Mouse (Mus musculus) neural tube, embryonic 15.5 days (tissue): Measurements from ENCODE around the gene Pdgfc. TPM values are rescaled to one million over a fixed set of nuclear protein-coding genes. Genes with fewer than 3 reads are reported as not detected.

Source experiments
- ATAC-seq: fragments of 200-750 bp; cut with Nextera tagmentation; 2 replicates; pipeline ENCODE4 v1.8.0; 2017; ENCODE audit warnings: mild to moderate bottlenecking, moderate TSS enrichment, moderate library complexity; ENCODE audit not compliant: low FRiP score
- H3K27ac ChIP-seq: fragments of 300-500 bp; sonication (generic); replicated peaks from 2 replicates; pipeline ENCODE4 v1.5.1; 2015; ENCODE audit warnings: mild to moderate bottlenecking, inconsistent platforms
- H3K27me3 ChIP-seq: fragments of 300-500 bp; sonication (generic); replicated peaks from 2 replicates; pipeline ENCODE4 v1.6.1; 2015; ENCODE audit warnings: inconsistent platforms
- H3K36me3 ChIP-seq: fragments of 300-500 bp; sonication (generic); 2 replicates; pipeline ENCODE4 v1.6.1; 2015; ENCODE audit warnings: inconsistent platforms
- H3K4me1 ChIP-seq: fragments of 300-500 bp; sonication (generic); 2 replicates; pipeline ENCODE4 v1.6.1; 2015; ENCODE audit warnings: inconsistent platforms
- H3K4me2 ChIP-seq: fragments of 300-500 bp; sonication (generic); 2 replicates; pipeline ENCODE4 v1.6.1; 2015; ENCODE audit warnings: inconsistent platforms, mild to moderate bottlenecking, moderate library complexity
- H3K4me3 ChIP-seq: fragments of 300-500 bp; sonication (generic); replicated peaks from 2 replicates; pipeline ENCODE4 v1.5.1; 2015; ENCODE audit warnings: mild to moderate bottlenecking, inconsistent platforms
- H3K9ac ChIP-seq: fragments of 300-500 bp; sonication (generic); replicated peaks from 2 replicates; pipeline ENCODE4 v1.6.1; 2015; ENCODE audit warnings: mild to moderate bottlenecking, inconsistent platforms
- H3K9me3 ChIP-seq: fragments of 300-500 bp; sonication (generic); replicated peaks from 2 replicates; pipeline ENCODE4 v1.6.1; 2016; ENCODE audit warnings: inconsistent platforms
- WGBS: fragments of 180-500 bp; shearing (Covaris S2); methylation state at CpG from one replicate; pipeline ENCODE4 v1.1.7; 2015; ENCODE audit warnings: mixed read lengths; 5-methylcytosine and 5-hydroxymethylcytosine counted together
- polyA plus RNA-seq: library from polyadenylated mRNA; unstranded; fragments of >200 nt; fragmentation: Nextera tagmentation; extraction: Ambion mirVana; gene quantifications from 2 replicates; pipeline ENCODE4 v1.2.1, GENCODE M21; 2015

Gene Pdgfc
- polyA plus RNA-seq, 1 experiment from 2014 or later, result 4.2 TPM

DNA sequence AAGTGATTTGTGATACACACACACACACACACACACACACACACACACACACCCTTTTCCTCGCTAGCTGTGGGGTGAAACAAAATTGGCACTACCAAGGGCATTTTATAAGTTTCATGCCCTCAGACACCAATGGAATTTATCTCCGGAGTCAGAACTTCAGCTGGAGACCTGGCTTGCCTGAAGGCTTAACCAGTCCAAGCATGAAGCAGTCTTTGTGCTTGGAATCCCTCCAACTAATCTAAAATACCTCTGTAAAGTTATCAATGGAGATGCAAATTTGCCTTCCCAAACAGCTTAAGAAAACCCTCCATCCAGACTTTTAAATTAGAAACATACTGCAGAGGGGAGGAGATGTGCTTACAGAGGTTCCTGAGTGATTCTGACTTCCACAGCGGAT, 6.3 kb upstream of the Pdgfc start:
- Histone ChIP-seq H3K9me3 (no peaks in the 10 kb centered on the region), H3K36me3 (no peaks in the 10 kb centered on the region), H3K27me3 (no peaks in the 10 kb centered on the region), H3K4me1 (no peaks in the 10 kb centered on the region), H3K4me3 (no peak overlapping the region), H3K4me2 (no peak overlapping the region), H3K27ac (no peak overlapping the region), H3K9ac (no peak overlapping the region)
- no peak for ATAC-seq
- WGBS, result 78% methylated on average over 3 of the region's 3 CpGs

DNA sequence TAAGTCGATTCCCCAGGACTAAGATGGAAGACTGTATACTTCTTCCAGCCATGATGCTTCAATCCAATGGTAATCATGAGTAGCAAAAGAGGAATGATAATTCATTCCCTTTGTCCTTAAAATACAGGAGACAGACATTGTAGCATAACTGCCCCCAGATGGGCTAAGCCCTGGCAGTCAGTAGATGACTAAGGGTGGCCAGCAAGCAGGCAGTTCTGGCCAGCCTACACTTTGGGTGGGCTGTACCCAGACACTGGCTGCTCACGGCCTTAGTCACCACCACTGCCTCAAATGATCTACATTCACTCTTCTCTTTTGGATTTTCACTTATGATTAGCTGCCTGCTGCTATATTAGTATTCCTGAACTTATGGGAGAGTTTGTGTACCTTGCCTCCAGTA, 5.9 kb upstream of the Pdgfc start:
- no peak for ATAC-seq
- Histone ChIP-seq H3K9ac (no peak overlapping the region), H3K4me3 (no peak overlapping the region), H3K27ac (no peak overlapping the region), H3K36me3 (no peaks in the 10 kb centered on the region), H3K9me3 (no peaks in the 10 kb centered on the region), H3K4me1 (no peaks in the 10 kb centered on the region), H3K27me3 (no peaks in the 10 kb centered on the region), H3K4me2 (no peak overlapping the region)
- WGBS, result 84% methylated on average over 2 of the region's 2 CpGs

DNA sequence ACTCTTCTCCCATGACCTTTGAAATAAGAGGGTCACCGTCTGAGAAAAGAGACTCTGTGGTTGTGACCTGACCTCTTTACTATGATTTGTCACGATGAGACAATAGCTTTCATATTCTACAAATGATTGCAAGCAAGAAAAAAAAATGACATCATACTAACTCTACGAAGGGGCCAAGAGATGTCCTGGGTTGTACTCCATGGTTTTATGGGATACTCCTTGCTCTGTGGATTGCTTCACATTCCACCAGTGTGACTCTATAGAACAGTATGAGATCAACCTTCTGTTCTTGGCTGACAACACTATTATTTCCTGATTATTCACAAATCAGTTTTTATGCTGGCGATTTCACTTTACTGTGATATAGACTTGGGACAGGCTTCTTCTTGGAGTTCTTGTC, 4.2 kb upstream of the Pdgfc start:
- Histone ChIP-seq H3K27me3 (no peaks in the 10 kb centered on the region), H3K4me2 (no peak overlapping the region), H3K9me3 (no peaks in the 10 kb centered on the region), H3K4me1 (peaks cover 8% of the 10 kb centered on the region), H3K4me3 (no peak overlapping the region), H3K36me3 (no peaks in the 10 kb centered on the region), H3K27ac (no peak overlapping the region), H3K9ac (no peak overlapping the region)
- 63% methylated on average over 4 of the region's 4 CpGs for WGBS
- no peak for ATAC-seq

DNA sequence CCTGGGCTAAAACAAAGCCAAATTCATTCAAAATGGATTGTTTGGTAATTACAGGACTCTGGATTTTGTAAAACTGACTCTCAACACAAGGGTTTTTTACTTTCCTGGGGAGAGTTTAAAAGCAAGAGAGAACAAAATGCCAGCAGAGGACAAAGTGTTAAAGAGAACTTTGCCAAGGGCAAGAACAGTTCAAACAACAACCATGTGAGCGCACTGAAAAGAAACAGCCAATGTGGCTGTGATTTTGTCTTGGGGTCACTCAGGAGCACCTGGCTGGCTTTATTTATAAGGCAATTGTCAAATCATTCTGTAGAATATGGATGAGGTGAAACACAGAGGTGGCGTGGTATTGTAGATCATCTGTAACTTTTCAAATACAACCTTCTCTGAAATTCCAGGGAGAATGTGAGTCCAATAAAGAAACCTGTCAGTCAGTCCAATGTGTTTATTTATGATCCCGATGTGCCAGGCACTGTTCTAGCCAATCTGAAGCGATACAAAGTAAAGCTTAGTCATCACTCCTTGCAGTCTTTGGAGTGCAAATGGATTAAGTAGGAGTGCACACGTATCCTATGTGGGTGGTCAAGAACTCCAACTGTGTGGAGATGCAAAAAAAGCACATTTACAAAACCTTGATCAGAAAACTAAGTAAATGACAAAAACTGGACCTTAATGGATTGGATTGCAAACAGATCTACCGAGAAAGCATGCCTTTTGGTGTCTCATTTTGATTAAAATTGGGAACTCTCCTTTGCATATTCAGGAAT, 1.7 kb upstream of the Pdgfc start:
- no peak overlapping the region for H3K4me2 ChIP-seq
- no peaks in the 10 kb centered on the region for H3K36me3 ChIP-seq
- WGBS, result 58% methylated on average over 6 of the region's 6 CpGs
- no peak overlapping the region for H3K4me3 ChIP-seq
- H3K4me1 ChIP-seq, result peaks cover 20% of the 10 kb centered on the region
- no peaks in the 10 kb centered on the region for H3K9me3 ChIP-seq
- no peak for ATAC-seq
- H3K9ac ChIP-seq, result no peak overlapping the region
- no peak overlapping the region for H3K27ac ChIP-seq
- no peaks in the 10 kb centered on the region for H3K27me3 ChIP-seq

DNA sequence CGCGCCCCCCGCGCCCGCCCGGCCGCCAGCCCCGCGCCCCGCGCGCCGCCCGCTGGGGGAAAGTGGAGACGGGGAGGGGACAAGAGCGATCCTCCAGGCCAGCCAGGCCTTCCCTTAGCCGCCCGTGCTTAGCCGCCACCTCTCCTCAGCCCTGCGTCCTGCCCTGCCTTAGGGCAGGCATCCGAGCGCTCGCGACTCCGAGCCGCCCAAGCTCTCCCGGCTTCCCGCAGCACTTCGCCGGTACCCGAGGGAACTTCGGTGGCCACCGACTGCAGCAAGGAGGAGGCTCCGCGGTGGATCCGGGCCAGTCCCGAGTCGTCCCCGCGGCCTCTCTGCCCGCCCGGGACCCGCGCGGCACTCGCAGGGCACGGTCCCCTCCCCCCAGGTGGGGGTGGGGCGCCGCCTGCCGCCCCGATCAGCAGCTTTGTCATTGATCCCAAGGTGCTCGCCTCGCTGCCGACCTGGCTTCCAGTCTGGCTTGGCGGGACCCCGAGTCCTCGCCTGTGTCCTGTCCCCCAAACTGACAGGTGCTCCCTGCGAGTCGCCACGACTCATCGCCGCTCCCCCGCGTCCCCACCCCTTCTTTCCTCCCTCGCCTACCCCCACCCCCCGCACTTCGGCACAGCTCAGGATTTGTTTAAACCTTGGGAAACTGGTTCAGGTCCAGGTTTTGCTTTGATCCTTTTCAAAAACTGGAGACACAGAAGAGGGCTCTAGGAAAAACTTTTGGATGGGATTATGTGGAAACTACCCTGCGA, 517 bp downstream of the Pdgfc start:
- H3K4me2 ChIP-seq, result peak overlapping the region; percentile 96
- no peaks in the 10 kb centered on the region for H3K36me3 ChIP-seq
- ATAC-seq, result peak; percentile 90
- H3K27me3 ChIP-seq, result no peaks in the 10 kb centered on the region
- H3K27ac ChIP-seq, result peak overlapping the region; percentile 80
- H3K4me1 ChIP-seq, result peaks cover 20% of the 10 kb centered on the region
- 1% methylated on average over 60 of the region's 68 CpGs for WGBS
- peak overlapping the region; percentile 66 for H3K9ac ChIP-seq
- no peaks in the 10 kb centered on the region for H3K9me3 ChIP-seq
- H3K4me3 ChIP-seq, result peak overlapping the region; percentile 84

DNA sequence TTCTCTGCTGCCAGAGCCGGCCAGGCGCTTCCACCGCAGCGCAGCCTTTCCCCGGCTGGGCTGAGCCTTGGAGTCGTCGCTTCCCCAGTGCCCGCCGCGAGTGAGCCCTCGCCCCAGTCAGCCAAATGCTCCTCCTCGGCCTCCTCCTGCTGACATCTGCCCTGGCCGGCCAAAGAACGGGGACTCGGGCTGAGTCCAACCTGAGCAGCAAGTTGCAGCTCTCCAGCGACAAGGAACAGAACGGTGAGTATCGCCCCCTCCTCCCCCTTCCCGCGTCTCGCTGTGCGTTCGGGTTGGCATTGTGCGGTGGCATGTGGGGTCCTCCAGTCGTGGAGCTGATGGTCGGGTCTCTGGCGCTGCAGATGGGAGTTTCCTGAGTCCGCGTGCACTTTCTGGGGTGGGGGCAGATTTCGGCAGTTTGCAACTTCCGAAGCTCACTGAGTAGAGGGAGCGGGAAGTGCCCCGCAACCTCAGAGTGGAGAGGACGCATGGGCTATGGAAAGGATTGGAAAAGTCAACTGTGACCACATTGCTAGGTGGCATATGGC, 1.2 kb downstream of the Pdgfc start:
- H3K27me3 ChIP-seq, result no peaks in the 10 kb centered on the region
- ATAC-seq, result peak; percentile 69
- peak overlapping the region; percentile 66 for H3K9ac ChIP-seq
- under 1% methylated on average over 34 of the region's 34 CpGs for WGBS
- peaks cover 20% of the 10 kb centered on the region for H3K4me1 ChIP-seq
- no peaks in the 10 kb centered on the region for H3K36me3 ChIP-seq
- H3K4me3 ChIP-seq, result peak overlapping the region; percentile 84
- peak overlapping the region; percentile 80; the same call in 1 of the 2 replicates for H3K27ac ChIP-seq
- no peaks in the 10 kb centered on the region for H3K9me3 ChIP-seq
- H3K4me2 ChIP-seq, result peak overlapping the region; percentile 96

DNA sequence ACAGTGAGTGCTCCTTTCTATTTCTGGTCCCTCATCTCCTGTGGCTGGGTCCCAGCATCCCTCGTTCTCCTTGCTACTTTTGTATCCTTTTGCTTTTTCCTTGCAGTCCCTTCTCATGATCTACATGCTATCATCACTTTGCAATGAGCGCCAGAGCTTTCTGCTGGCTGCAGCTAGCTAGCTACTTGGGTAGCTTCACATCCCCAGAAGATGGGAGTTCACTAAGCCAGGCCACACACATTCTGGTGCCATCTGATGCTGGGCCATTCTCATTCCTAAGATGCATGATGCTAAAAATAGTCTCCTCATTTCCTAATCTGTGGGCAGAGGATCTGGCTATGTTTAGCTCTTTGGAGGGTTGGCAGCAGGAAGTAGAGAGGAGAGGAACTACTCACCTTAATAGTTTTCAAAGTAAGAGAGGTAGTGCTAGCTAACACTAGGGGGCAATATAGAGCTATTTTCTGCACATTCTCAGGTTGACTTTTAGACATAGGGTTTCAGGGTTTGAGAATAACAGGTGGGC, 3.0 kb downstream of the Pdgfc start:
- WGBS, result 44% methylated on average over 2 of the region's 2 CpGs
- Histone ChIP-seq H3K4me2 (peak overlapping the region; percentile 96), H3K4me3 (no peak overlapping the region), H3K36me3 (no peaks in the 10 kb centered on the region), H3K9me3 (no peaks in the 10 kb centered on the region), H3K27me3 (no peaks in the 10 kb centered on the region), H3K9ac (no peak overlapping the region), H3K27ac (no peak overlapping the region), H3K4me1 (peaks cover 20% of the 10 kb centered on the region)
- ATAC-seq, result no peak

DNA sequence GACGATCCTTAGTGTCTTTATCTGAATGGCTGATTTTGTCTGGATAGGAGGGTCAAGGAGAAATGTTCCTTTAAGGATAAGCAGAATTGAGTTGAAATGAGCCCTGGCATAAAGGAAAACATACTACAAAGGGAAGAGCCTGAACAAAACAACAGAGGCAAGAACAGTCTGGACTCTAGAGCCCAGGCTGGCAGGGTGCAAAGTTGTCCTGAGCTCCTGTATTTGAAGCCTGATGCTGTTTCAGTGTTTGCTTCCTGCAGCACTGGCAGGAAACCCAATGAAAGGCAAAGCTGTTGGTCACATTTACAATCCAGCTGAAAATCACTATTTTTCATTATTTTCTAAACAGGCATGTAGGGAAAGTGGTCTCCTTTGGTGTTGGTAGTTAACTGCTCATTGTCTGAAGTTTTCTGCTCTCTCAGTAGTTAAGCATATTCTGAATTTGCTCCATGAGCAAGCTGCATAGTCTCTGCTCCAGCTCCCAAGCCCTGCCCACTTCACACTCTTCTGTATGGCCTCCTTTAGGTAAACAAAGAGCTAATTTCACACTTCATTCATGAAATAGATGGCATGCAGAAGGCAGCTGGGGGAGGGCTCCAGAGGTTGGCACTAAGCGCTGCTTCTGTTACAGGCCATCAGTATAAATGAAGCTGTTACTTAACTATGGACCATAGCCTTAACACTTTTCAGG, 8.6 kb downstream of the Pdgfc start:
- Histone ChIP-seq H3K9ac (no peak overlapping the region), H3K4me3 (no peak overlapping the region), H3K27me3 (no peaks in the 10 kb centered on the region), H3K9me3 (no peaks in the 10 kb centered on the region), H3K36me3 (no peaks in the 10 kb centered on the region), H3K27ac (no peak overlapping the region), H3K4me2 (no peak overlapping the region), H3K4me1 (peaks cover 6% of the 10 kb centered on the region)
- ATAC-seq, result peak; percentile 41; the same call in 1 of the 2 replicates
- 39% methylated on average over 2 of the region's 2 CpGs for WGBS

DNA sequence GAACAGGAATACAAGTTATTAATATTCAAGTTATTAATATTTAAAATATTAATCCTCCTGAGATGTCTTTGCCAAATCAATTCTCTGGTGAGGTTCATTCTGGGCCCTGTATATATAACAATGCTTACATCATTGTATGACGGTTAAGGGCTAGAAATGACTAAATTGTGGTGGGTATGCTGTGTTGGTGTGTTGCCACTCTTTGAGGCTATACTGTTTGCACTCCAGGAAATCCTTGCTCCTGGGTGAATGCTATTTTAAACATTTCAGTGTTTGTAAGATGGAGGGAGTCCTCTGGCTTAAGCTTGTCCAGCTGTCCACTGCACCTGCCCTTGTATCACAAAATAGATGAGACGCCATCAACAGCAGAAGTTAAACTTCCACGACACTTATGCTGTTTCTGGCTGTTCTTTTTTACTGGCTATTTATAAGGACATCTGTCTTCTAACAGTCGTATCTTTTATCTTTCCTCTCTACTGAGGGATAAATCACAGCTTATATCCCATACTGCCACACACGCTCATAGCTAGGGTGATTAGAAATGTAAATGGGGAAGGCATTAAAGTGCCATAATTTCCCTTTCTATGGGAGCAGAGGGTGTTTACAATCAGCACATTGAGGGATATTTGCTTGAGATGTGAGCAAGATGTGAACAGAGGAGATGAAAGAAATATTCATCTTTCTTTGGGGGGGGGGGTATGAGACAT, 9.3 kb downstream of the Pdgfc start:
- H3K9me3 ChIP-seq, result no peaks in the 10 kb centered on the region
- H3K27ac ChIP-seq, result no peak overlapping the region
- ATAC-seq, result 0 out of 2 replicates have a peak, but pooled peaks have one; percentile 57
- no peak overlapping the region for H3K9ac ChIP-seq
- H3K4me1 ChIP-seq, result peaks cover 6% of the 10 kb centered on the region
- H3K4me2 ChIP-seq, result no peak overlapping the region
- no peaks in the 10 kb centered on the region for H3K36me3 ChIP-seq
- 22% methylated on average over 5 of the region's 5 CpGs for WGBS
- no peaks in the 10 kb centered on the region for H3K27me3 ChIP-seq
- H3K4me3 ChIP-seq, result no peak overlapping the region

DNA sequence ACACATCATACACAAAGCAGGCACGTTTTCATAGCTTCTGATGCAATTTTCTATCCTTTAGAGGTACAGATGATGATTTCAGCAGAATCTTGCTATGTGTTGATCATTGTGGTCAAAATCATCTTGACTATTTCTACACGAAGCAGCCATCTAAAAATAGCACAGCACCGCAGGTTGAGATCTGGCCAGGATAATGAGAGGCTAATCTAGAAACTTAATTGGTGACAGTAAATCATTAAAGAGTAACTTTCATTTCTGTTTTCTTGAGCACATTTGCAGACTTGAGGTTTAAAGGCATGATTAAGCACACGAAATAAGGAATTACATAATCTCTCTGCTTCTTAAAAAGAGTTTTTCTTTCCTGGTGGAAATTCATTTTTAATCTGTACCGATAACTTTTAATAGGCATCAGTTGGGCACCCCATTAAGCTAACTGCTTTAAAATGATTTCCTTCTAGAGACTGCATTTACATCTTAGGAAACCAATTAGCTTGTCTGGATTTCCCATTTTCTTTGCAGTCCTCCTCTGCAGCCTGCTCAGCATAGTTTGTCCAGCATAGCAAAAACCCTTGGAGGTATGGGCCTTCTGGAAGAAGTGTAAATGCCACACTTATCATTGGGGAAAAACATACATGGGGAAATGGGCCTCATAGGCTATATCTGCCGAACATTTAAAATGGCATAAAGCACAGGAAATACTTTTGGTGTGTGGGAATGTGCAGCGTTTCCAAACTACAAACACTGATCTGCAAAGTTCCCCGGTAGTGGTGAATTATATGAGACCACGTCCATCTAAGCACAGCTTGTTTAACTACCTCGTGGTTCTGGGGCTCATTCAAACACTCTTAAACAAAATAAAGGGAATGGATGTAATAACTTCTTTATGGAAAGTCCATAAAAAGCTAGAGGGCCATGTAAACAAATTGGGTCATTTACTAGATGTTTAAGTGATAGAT, 10.7 kb downstream of the Pdgfc start:
- H3K9ac ChIP-seq, result no peak overlapping the region
- H3K36me3 ChIP-seq, result no peaks in the 10 kb centered on the region
- no peak; the same call in 1 of the 2 replicates for ATAC-seq
- peaks cover 6% of the 10 kb centered on the region for H3K4me1 ChIP-seq
- no peak overlapping the region for H3K4me2 ChIP-seq
- no peak overlapping the region for H3K27ac ChIP-seq
- no peaks in the 10 kb centered on the region for H3K27me3 ChIP-seq
- 55% methylated on average over 10 of the region's 10 CpGs for WGBS
- no peaks in the 10 kb centered on the region for H3K9me3 ChIP-seq
- H3K4me3 ChIP-seq, result no peak overlapping the region
